Mouse (Mus musculus) spleen, adult 2 months (tissue): ENCODE results near the gene Rasgrp1.

Source experiments
- CTCF ChIP-seq: fragments of 200-500 bp; IDR thresholded peaks from 2 replicates; pipeline ENCODE4 v1.5.1; 2011; ENCODE audit warnings: mild to moderate bottlenecking, inconsistent platforms; ENCODE audit not compliant: insufficient read depth, insufficient read length, insufficient replicate concordance; ENCODE audit errors: extremely low read depth
- POLR2A ChIP-seq: fragments of 200-500 bp; IDR thresholded peaks from 2 replicates; pipeline ENCODE4 v1.6.1; 2011; ENCODE audit warnings: low read depth, low read length, inconsistent platforms

- TF ChIP-seq CTCF (no peak), POLR2A (no peak)
Observed at GRCm38 (mm10) chr2:117312441-117312895, 30.3 kb downstream of the Rasgrp1 start.
